Mouse (Mus musculus) heart, adult 2 months (tissue): ENCODE measurements at regions not wholly inside any gene's neighbourhood (a gene's known extent, or its start where the extent isn't known, plus 50 kb on each side); places are given as distances from the start of the nearest gene placed in this dataset.

ENCODE experiments used
- DNase-seq, 2 experiments: peaks; one replicate each; pipeline ENCODE4 v3.0.0; 2021
- H3K27ac ChIP-seq: fragments of 200-600 bp; 2 replicates; pipeline ENCODE4 v1.8.1; 2022
- H3K27me3 ChIP-seq: fragments of 200-500 bp; 2 replicates; pipeline ENCODE4 v1.6.1; 2012; ENCODE audit warnings: mild to moderate bottlenecking, low read length, inconsistent platforms, mixed read lengths; ENCODE audit not compliant: control insufficient read depth, insufficient read depth
- H3K36me3 ChIP-seq: fragments of 200-500 bp; 2 replicates; pipeline ENCODE4 v1.6.1; 2012; ENCODE audit warnings: low read length, inconsistent platforms; ENCODE audit not compliant: control insufficient read depth, insufficient read depth
- H3K4me1 ChIP-seq: fragments of 200-500 bp; 2 replicates; pipeline ENCODE4 v1.6.1; 2011; ENCODE audit warnings: low read length; ENCODE audit not compliant: control insufficient read depth, insufficient read depth
- H3K4me3 ChIP-seq: fragments of 200-600 bp; 2 replicates; pipeline ENCODE4 v1.8.1; 2022
- H3K79me2 ChIP-seq: fragments of 200-500 bp; replicated peaks from 2 replicates; pipeline ENCODE4 v1.6.1; 2012; ENCODE audit warnings: mild to moderate bottlenecking, inconsistent platforms, low read length, moderate library complexity, mixed read lengths; ENCODE audit not compliant: control insufficient read depth, insufficient read depth
- H3K9ac ChIP-seq: fragments of 200-500 bp; 2 replicates; pipeline ENCODE4 v1.6.1; 2012; ENCODE audit warnings: low read depth, mild to moderate bottlenecking, control low read depth, inconsistent platforms, low read length, mixed read lengths
- CTCF ChIP-seq: fragments of 200-600 bp; IDR thresholded peaks from 2 replicates; pipeline ENCODE4 v1.8.1; 2022; ENCODE audit warnings: antibody characterized with exemption, mild to moderate bottlenecking, moderate library complexity
- EP300 ChIP-seq: fragments of 200-500 bp; IDR thresholded peaks from 2 replicates; pipeline ENCODE4 v1.6.1; 2011; ENCODE audit warnings: low read depth, low read length, control low read depth; ENCODE audit not compliant: insufficient read depth
- POLR2A ChIP-seq: fragments of 200-500 bp; IDR thresholded peaks from 2 replicates; pipeline ENCODE4 v1.6.1; 2011; ENCODE audit warnings: mild to moderate bottlenecking, low read depth, low read length, control low read depth; ENCODE audit not compliant: insufficient read depth
- WGBS: fragments of 180-500 bp; shearing (Covaris S2); methylation state at CpG from one replicate; pipeline ENCODE4 v1.1.7; 2018; 5-methylcytosine and 5-hydroxymethylcytosine counted together
- intact Hi-C: fragments of 180-260 bp; cut with DNase I; formaldehyde crosslinking; loops from one replicate; pipeline ENCODE4 v1.15.1; 2025

- H3K79me2 ChIP-seq: no peaks in the 10 kb centered on the region
- no peak overlapping the region for H3K27ac ChIP-seq
- WGBS: 16% methylated on average over 6 of the region's 6 CpGs
- no peak overlapping the region for H3K4me3 ChIP-seq
- TF ChIP-seq EP300: no peak
- TF ChIP-seq CTCF: peak; percentile 48
- H3K4me1 ChIP-seq: no peaks in the 10 kb centered on the region
- H3K9ac ChIP-seq: no peak overlapping the region
- no peak for DNase-seq
- intact Hi-C loops: loop anchor here (5.0 to 10.0 kb wide), 2 partner anchors 405 to 533 kb away; no protein-coding TSS in a partner anchor
- H3K27me3 ChIP-seq: no peaks in the 10 kb centered on the region
- H3K36me3 ChIP-seq: no peaks in the 10 kb centered on the region
Observed at GRCm38 (mm10) chr4:87362201-87362600, 131.9 kb upstream of the Slc24a2 start.

- 31% methylated on average over 9 of the region's 9 CpGs for WGBS
- Histone ChIP-seq H3K4me1 (no peaks in the 10 kb centered on the region), H3K27me3 (no peaks in the 10 kb centered on the region), H3K4me3 (no peak overlapping the region), H3K79me2 (no peaks in the 10 kb centered on the region), H3K9ac (no peak overlapping the region), H3K27ac (no peak overlapping the region), H3K36me3 (no peaks in the 10 kb centered on the region)
- intact Hi-C loops: no loop called here
- TF ChIP-seq CTCF: peak; percentile 56
- no peak for TF ChIP-seq EP300
- DNase-seq: peak in 1 of 2 experiments; percentile 12
Observed at GRCm38 (mm10) chr4:87359483-87359882, 129.2 kb upstream of the Slc24a2 start.

GRCm38 (mm10) chr4:87359004-87359403, 128.7 kb upstream of the Slc24a2 start:
- 69% methylated on average over 3 of the region's 3 CpGs for WGBS
- intact Hi-C loops: no loop called here
- no peaks in the 10 kb centered on the region for H3K27me3 ChIP-seq
- no peak for DNase-seq
- no peaks in the 10 kb centered on the region for H3K4me1 ChIP-seq
- H3K36me3 ChIP-seq: no peaks in the 10 kb centered on the region
- no peak for TF ChIP-seq EP300
- no peak for TF ChIP-seq POLR2A
- no peak for TF ChIP-seq CTCF
- no peak overlapping the region for H3K4me3 ChIP-seq
- no peak overlapping the region for H3K9ac ChIP-seq
- no peaks in the 10 kb centered on the region for H3K79me2 ChIP-seq
- H3K27ac ChIP-seq: no peak overlapping the region

- WGBS: 75% methylated on average over 2 of the region's 2 CpGs
- Histone ChIP-seq H3K79me2 (no peaks in the 10 kb centered on the region), H3K4me3 (no peak overlapping the region), H3K27ac (no peak overlapping the region), H3K27me3 (no peaks in the 10 kb centered on the region), H3K36me3 (no peaks in the 10 kb centered on the region), H3K9ac (no peak overlapping the region), H3K4me1 (no peaks in the 10 kb centered on the region)
- DNase-seq: no peak
- intact Hi-C loops: no loop called here
- TF ChIP-seq POLR2A (no peak), CTCF (no peak), EP300 (no peak)
Observed at GRCm38 (mm10) chr4:87332968-87333367, 102.7 kb upstream of the Slc24a2 start.

- no peak overlapping the region for H3K27ac ChIP-seq
- H3K79me2 ChIP-seq: no peaks in the 10 kb centered on the region
- H3K36me3 ChIP-seq: no peaks in the 10 kb centered on the region
- no peak for TF ChIP-seq CTCF
- no peak for TF ChIP-seq EP300
- TF ChIP-seq POLR2A: no peak
- 62% methylated on average over 6 of the region's 6 CpGs for WGBS
- DNase-seq: no peak
- H3K27me3 ChIP-seq: no peaks in the 10 kb centered on the region
- intact Hi-C loops: no loop called here
- H3K4me1 ChIP-seq: no peaks in the 10 kb centered on the region
- H3K4me3 ChIP-seq: no peak overlapping the region
- H3K9ac ChIP-seq: no peak overlapping the region
Observed at GRCm38 (mm10) chr4:87329136-87329535, 98.9 kb upstream of the Slc24a2 start.

GRCm38 (mm10) chr4:87321726-87322349, 91.6 kb upstream of the Slc24a2 start:
- Histone ChIP-seq H3K9ac (no peak overlapping the region), H3K27ac (no peak overlapping the region), H3K79me2 (no peaks in the 10 kb centered on the region), H3K36me3 (no peaks in the 10 kb centered on the region), H3K27me3 (no peaks in the 10 kb centered on the region), H3K4me3 (no peak overlapping the region), H3K4me1 (no peaks in the 10 kb centered on the region)
- intact Hi-C loops: no loop called here
- 82% methylated on average over 2 of the region's 2 CpGs for WGBS
- no peak for TF ChIP-seq POLR2A
- TF ChIP-seq EP300: no peak
- no peak for TF ChIP-seq CTCF
- no peak for DNase-seq

GRCm38 (mm10) chr4:87298129-87298528, 67.9 kb upstream of the Slc24a2 start:
- DNase-seq: no peak
- TF ChIP-seq CTCF: no peak
- no peak for TF ChIP-seq EP300
- no peak for TF ChIP-seq POLR2A
- 42% methylated on average over 5 of the region's 5 CpGs for WGBS
- Histone ChIP-seq H3K36me3 (no peaks in the 10 kb centered on the region), H3K79me2 (no peaks in the 10 kb centered on the region), H3K4me3 (no peak overlapping the region), H3K27ac (no peak overlapping the region), H3K4me1 (no peaks in the 10 kb centered on the region), H3K27me3 (no peaks in the 10 kb centered on the region), H3K9ac (no peak overlapping the region)
- intact Hi-C loops: no loop called here
